In genomic region chr1:131021438-131021837, GRCm38 (mm10) we compare ENCODE assay signal across 27 mouse cellular contexts. TPM values are rescaled to one million over a fixed set of nuclear protein-coding genes. Genes with fewer than 3 reads are reported as not detected.
DNase-seq lines count a peak whose midpoint lies in the region; ATAC-seq and TF ChIP-seq lines count a peak whose summit lies in the region.
"Had no signal": no experiment of that assay in that cellular context is flagged by ENCODE, and none has a peak within 500 bp of the region (broad histone marks: within the 10 kb centered on the region; RNA-seq: fewer than 3 reads in every experiment).

No protein-coding gene starts in this region.

- peaks cover 38% of the 10 kb centered on the region for H3K79me2 ChIP-seq in CH12.LX (replicated peaks; ENCODE audit: control insufficient read depth, extremely low read depth, insufficient read depth, poor library complexity, severe bottlenecking)

- peaks cover 91% of the 10 kb centered on the region for H3K4me1 ChIP-seq in megakaryocyte, embryonic 14.5 days
- peaks cover 19 to 56% of the 10 kb centered on the region in 2 experiments for H3K4me1 ChIP-seq in CH12.LX (ENCODE audit: control insufficient read depth in 1 of 2, insufficient read depth in 2 of 2)
- no peaks in the 10 kb centered on the region for H3K4me1 ChIP-seq in midbrain, embryonic 16.5 days (ENCODE audit: control insufficient read depth, insufficient read depth, low read length)
- H3K4me1 ChIP-seq: forebrain, embryonic 12.5 days; heart, embryonic 15.5 days; hindbrain, embryonic 15.5 days; midbrain, embryonic 13.5 days had no signal

- peak; percentile 37; the same call in 1 of the 2 replicates for TF ChIP-seq POLR2A in CH12.LX (IDR thresholded peaks at IDR 0.05; ENCODE audit: low read depth, low read length)

- H3K9ac ChIP-seq in CH12.LX (ENCODE audit: insufficient read depth, low read depth) = peak overlapping the region; percentile 87
- H3K9ac ChIP-seq in midbrain, embryonic 16.5 days (ENCODE audit: low read depth, low read length) = no peak overlapping the region
- H3K9ac ChIP-seq: forebrain, embryonic 12.5 days; heart, embryonic 15.5 days; hindbrain, embryonic 15.5 days; limb, embryonic 13.5 days; liver, embryonic 13.5 days; lung, embryonic 14.5 days; midbrain, embryonic 13.5 days had no signal

- 78% methylated on average over 9 of the region's 9 CpGs for WGBS in midbrain, embryonic 16.5 days

- H3K4me3 ChIP-seq in megakaryocyte, embryonic 14.5 days (replicated peaks) = peak overlapping the region; percentile 77
- H3K4me3 ChIP-seq in CH12.LX (replicated peaks in 1 of 3; ENCODE audit: low read depth in 2 of 3, low read length in 2 of 3, poor library complexity in 1 of 3) = peak overlapping the region; percentile 58 to 77 (median 64)
- H3K4me3 ChIP-seq in midbrain, embryonic 16.5 days (ENCODE audit: low read depth, low read length) = no peak overlapping the region
- H3K4me3 ChIP-seq: forebrain, embryonic 12.5 days; heart, adult 2 months; heart, embryonic 15.5 days; hindbrain, embryonic 15.5 days; limb, embryonic 13.5 days; liver, embryonic 13.5 days; midbrain, embryonic 13.5 days had no signal

- dilution Hi-C loops in CH12.LX (cut with MboI; ENCODE audit: extremely low pct_ligation_motif_present, extremely low pct_unique_long_range_greater_than_20kb, low sequenced_read_pairs) = no loop called here

- in situ Hi-C loops in CH12.LX (cut with MboI; ENCODE audit: low pct_ligation_motif_present, low pct_unique_long_range_greater_than_20kb, low sequenced_read_pairs) = no loop called here

- no peak; the same call in 1 of the 2 replicates for TF ChIP-seq RAD21 in CH12.LX (IDR thresholded peaks at IDR 0.05; ENCODE audit: low read depth, low read length)

- no peaks in the 10 kb centered on the region for H3K36me3 ChIP-seq in megakaryocyte, embryonic 14.5 days (replicated peaks; ENCODE audit: low read length)
- peaks cover 32 to 42% of the 10 kb centered on the region in 2 experiments for H3K36me3 ChIP-seq in CH12.LX (replicated peaks in 1 of 2; ENCODE audit: control insufficient read depth in 1 of 2, insufficient read depth in 1 of 2, low read length in 1 of 2)
- H3K36me3 ChIP-seq in midbrain, embryonic 16.5 days (ENCODE audit: control insufficient read depth, insufficient read depth, low read length) = no peaks in the 10 kb centered on the region
- H3K36me3 ChIP-seq: forebrain, embryonic 12.5 days; heart, embryonic 15.5 days; hindbrain, embryonic 15.5 days; limb, embryonic 13.5 days; liver, embryonic 13.5 days; midbrain, embryonic 13.5 days had no signal

- TF ChIP-seq CTCF in CH12.LX (conservative IDR thresholded peaks at IDR 0.05 in 1 of 2, IDR thresholded peaks at IDR 0.05 in 1 of 2; ENCODE audit: low read depth in 2 of 2, low read length in 2 of 2) = no peak

- no peaks in the 10 kb centered on the region for H3K9me3 ChIP-seq in megakaryocyte, embryonic 14.5 days
- H3K9me3 ChIP-seq in CH12.LX (replicated peaks; ENCODE audit: low read length) = no peaks in the 10 kb centered on the region
- no peaks in the 10 kb centered on the region for H3K9me3 ChIP-seq in midbrain, embryonic 16.5 days (replicated peaks; ENCODE audit: control insufficient read depth, low read length, poor library complexity, severe bottlenecking)
- H3K9me3 ChIP-seq: forebrain, embryonic 12.5 days; heart, embryonic 15.5 days; hindbrain, embryonic 15.5 days; limb, embryonic 13.5 days; liver, embryonic 13.5 days; midbrain, embryonic 13.5 days had no signal

- H3K27me3 ChIP-seq in megakaryocyte, embryonic 14.5 days (replicated peaks) = peaks cover 2% of the 10 kb centered on the region
- H3K27me3 ChIP-seq in CH12.LX (replicated peaks) = no peaks in the 10 kb centered on the region
- H3K27me3 ChIP-seq in midbrain, embryonic 16.5 days (ENCODE audit: control insufficient read depth, insufficient read depth, low read depth, low read length) = no peaks in the 10 kb centered on the region
- H3K27me3 ChIP-seq: forebrain, embryonic 12.5 days; hindbrain, embryonic 15.5 days; limb, embryonic 13.5 days; midbrain, embryonic 13.5 days had no signal

- ATAC-seq in megakaryocyte, adult 5-6 weeks (ENCODE audit: poor library complexity, severe bottlenecking) = no peak
- no peak for ATAC-seq in midbrain, embryonic 16.5 days
- ATAC-seq: midbrain, embryonic 13.5 days had no signal

- peak overlapping the region; percentile 66 for H3K4me2 ChIP-seq in CH12.LX (ENCODE audit: insufficient read depth, low read depth, poor library complexity, severe bottlenecking)
- no peak overlapping the region for H3K4me2 ChIP-seq in midbrain, embryonic 16.5 days (ENCODE audit: low read length)
- H3K4me2 ChIP-seq: forebrain, embryonic 12.5 days; heart, embryonic 15.5 days; hindbrain, embryonic 15.5 days; limb, embryonic 13.5 days; liver, embryonic 13.5 days; lung, embryonic 14.5 days; midbrain, embryonic 13.5 days had no signal

- H3K27ac ChIP-seq in CH12.LX (ENCODE audit: insufficient read depth, low read depth) = peak overlapping the region; percentile 92
- no peak overlapping the region for H3K27ac ChIP-seq in midbrain, embryonic 16.5 days (ENCODE audit: low read length)
- H3K27ac ChIP-seq: forebrain, embryonic 12.5 days; heart, adult 2 months; heart, embryonic 15.5 days; hindbrain, embryonic 15.5 days; limb, embryonic 13.5 days; liver, embryonic 13.5 days; midbrain, embryonic 13.5 days had no signal

- no peak for DNase-seq in CH12.LX (ENCODE audit: extremely low read depth)
- DNase-seq in induced T-regulatory cell, adult 2 months (ENCODE audit: low read depth) = peak; percentile 75
- DNase-seq in cerebellum, adult 11 months = no peak
- no peak for DNase-seq in frontal cortex, adult 2 months (ENCODE audit: extremely low spot score in 1 of 2, low spot score in 1 of 2)
- DNase-seq: adrenal gland, adult 2 months; cerebellum, adult 9-11 months; gastrocnemius, postnatal 14 days; heart, adult 2 months; heart, postnatal 4 days; kidney, adult 11 months; liver, embryonic 13.5 days; lung, embryonic 14.5 days; lung, postnatal 4 days; thymus, postnatal 25 days had no signal

- TF ChIP-seq EP300 in CH12.LX (IDR thresholded peaks at IDR 0.05; ENCODE audit: low read length) = no peak; the same call in 1 of the 2 replicates

TF ChIP-seq in CH12.LX, 34 proteins besides CTCF, POLR2A, EP300 and RAD21:
- TF ChIP-seq CHD2 (IDR thresholded peaks at IDR 0.05; ENCODE audit: low read length) (no peak), PAX5 (IDR thresholded peaks at IDR 0.05; ENCODE audit: low read length) (no peak), TBP (conservative IDR thresholded peaks at IDR 0.05; ENCODE audit: low read depth, low read length) (0 out of 2 replicates have a peak, but pooled peaks have one; percentile 43), JUND (conservative IDR thresholded peaks at IDR 0.05; ENCODE audit: low read depth, low read length) (no peak), MXI1 (IDR thresholded peaks at IDR 0.05; ENCODE audit: low read depth, low read length) (0 out of 2 replicates have a peak, but pooled peaks have one; percentile 23), MYC (IDR thresholded peaks at IDR 0.05; ENCODE audit: low read depth, low read length) (0 out of 2 replicates have a peak, but pooled peaks have one; percentile 10), ETS1 (conservative IDR thresholded peaks at IDR 0.05; ENCODE audit: low read depth, low read length) (peak; percentile 56; the same call in 1 of the 2 replicates), BHLHE40 (IDR thresholded peaks at IDR 0.05; ENCODE audit: low read depth, low read length) (peak; percentile 89), SMC3 (IDR thresholded peaks at IDR 0.05; ENCODE audit: low read depth, low read length) (peak; percentile 7; the same call in 1 of the 2 replicates)

RNA-seq across cellular contexts. Expression of gene Il10, which starts 1.8 kb away (rescaled TPM):
- not detected in 2 replicates for polyA plus RNA-seq in megakaryocyte, embryonic 14.5 days (2012; ENCODE audit: insufficient read depth, low replicate concordance)
- total RNA-seq in megakaryocyte, adult 5-6 weeks (2015) = not detected in 2 replicates
- 0.49 TPM in 1 of 2 replicates, not detected in the other for total RNA-seq in megakaryocyte, adult 5-6 weeks (2017)
- total RNA-seq in CH12.LX (2012; rRNA removed) (389 and 399 TPM in 2 replicates), CH12.LX (2014; rRNA removed) (903 and 969 TPM in 2 replicates)
- 236 and 284 TPM in 2 replicates for polyA plus RNA-seq in CH12.LX (2012; ENCODE audit: insufficient read length, low read depth)
- polyA plus RNA-seq in midbrain, embryonic 16.5 days (2015; fragmentation: Nextera tagmentation; extraction: Ambion mirVana) = not detected in 2 replicates
- not detected in 2 replicates for polyA plus RNA-seq in frontal cortex, adult 2 months (2012; rRNA removed)
- total RNA-seq: adrenal gland, adult 2 months; gastrocnemius, postnatal 14 days; heart, adult 2 months; heart, postnatal 4 days; layer of hippocampus, postnatal 14 days; left cerebral cortex, postnatal 10 days; neutrophil, adult 5-6 weeks had no signal
- polyA plus RNA-seq: adrenal gland, adult 2 months; cortical plate, adult 2 months; embryonic facial prominence, embryonic 11.5 days; forebrain, embryonic 12.5 days; heart, adult 2 months; heart, embryonic 15.5 days; hindbrain, embryonic 15.5 days; liver, embryonic 13.5 days; lung, embryonic 14.5 days; midbrain, embryonic 13.5 days had no signal

Comparison
In these comparisons a context has a peak if more than half of its experiments do, and no peak if none do; other contexts are left out.
1. RNA of gene Il10, which starts 1.8 kb away (polyA plus RNA-seq): 236 to 284 TPM in CH12.LX; not detected in megakaryocyte, embryonic 14.5 days, not detected in midbrain, embryonic 16.5 days and not detected in frontal cortex, adult 2 months; every median in the first group is over 100 times any median in the second.